Mouse (Mus musculus): ENCODE data around the gene Adtrp.
A peak's percentile ranks its signal among the peaks of the same experiment; 100 is the strongest.

The Adtrp gene

DNA sequence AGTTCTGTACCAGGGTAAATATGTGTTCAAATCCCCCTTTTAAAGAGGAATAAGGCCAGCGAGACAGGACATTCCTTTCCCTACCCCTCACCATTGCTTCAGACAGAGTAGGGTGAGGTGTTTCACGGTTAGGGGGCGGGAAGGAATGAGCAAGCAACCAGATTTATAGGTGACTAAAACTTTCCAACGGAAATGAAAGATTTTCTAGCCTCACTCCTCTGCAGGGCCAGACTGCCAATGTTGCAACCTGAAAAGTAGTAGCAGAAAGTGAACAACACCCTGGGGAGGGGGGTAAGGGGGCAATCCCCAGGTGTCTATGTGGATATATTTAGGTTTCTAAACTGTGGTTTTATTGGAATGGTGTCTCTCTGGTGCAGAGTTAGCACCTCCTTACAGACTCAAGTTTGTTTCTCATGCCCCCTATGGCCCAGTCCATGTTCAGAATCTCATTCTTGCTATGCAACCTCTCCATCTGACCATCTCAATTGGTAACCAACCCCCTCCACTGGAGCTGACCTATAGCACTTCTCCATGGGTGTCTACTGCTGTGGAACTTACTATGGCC, 73.6 kb downstream of the Adtrp start:
- DNase-seq, result no peak

DNA sequence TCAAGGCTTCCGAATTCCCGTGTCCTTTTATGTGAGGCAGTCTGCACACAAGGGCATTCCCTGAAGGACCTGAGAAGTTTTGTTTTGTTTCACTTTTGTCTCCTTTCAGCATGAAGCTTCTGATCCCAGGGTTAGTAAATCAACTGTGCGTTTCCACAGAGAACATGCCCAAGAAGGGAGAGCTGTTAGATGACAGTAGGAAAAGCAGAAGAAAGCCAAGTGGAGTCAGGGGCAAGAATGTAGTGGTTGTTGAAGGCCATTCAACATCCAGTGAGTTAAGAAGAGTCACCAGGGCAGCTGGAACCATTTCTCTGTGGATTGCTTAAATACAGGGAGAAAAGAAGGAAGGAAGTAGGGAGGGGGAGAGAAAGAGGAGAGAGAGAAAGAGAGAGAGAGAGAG, 76.4 kb downstream of the Adtrp start:
- DNase-seq, result no peak

DNA sequence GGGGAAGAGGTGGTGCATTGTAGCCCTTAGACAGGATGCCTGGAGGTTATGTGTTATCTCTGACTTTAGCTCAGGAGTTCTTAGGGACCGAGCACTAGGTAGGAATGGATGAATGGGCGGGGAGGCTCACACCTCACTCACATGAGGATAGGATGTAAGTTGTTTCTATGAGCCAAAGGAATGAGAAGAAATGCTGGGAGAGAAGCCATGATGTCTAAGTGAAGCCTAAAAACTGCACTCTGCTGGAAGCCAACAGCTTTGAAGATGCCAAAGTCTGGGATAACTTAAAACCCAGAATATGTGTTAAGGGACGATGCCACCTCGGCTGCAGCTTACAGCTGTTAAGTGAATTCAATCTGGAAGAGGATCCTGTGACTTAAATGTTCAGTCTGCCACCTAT, 79.5 kb downstream of the Adtrp start:
- DNase-seq, result no peak

DNA sequence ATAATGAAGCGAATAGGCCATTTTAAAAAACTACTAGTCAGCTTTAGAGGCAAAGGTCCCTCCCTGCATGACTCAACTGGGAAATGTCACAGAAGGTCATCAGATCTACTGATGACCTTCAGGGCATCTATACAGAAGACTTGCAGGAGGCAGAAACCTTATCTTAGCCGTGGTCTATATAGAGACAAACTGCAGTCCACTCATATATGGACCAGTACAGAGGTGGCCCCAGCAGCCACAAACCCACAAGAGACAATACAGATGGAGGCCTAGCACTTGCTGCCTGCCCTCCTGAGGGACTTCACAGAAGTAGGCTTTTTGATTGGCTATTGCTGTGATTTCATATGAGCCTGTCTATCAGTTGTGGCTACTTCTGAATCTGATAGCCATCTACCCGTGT, 85.5 kb downstream of the Adtrp start:
- DNase-seq, result no peak

DNA sequence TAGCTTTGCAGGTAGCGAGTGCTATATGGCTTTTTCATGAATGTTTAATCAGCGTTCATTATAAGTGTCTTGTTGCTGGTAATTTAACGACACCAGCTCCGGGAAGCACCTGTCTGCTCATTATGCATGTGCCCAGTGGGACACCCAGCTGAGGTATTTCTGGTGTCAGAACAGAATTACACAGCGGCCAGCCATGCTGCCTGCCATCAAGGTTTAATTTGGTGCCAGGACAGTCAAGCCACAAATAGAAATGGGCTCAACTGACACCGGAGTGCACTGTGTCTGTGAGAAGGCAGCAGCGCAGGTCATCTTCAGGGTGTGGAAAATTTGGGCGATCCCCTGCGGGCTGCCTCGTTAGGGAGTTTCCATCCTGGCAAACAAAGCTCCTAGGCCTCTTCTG, 87.0 kb downstream of the Adtrp start:
- no peak for DNase-seq

DNA sequence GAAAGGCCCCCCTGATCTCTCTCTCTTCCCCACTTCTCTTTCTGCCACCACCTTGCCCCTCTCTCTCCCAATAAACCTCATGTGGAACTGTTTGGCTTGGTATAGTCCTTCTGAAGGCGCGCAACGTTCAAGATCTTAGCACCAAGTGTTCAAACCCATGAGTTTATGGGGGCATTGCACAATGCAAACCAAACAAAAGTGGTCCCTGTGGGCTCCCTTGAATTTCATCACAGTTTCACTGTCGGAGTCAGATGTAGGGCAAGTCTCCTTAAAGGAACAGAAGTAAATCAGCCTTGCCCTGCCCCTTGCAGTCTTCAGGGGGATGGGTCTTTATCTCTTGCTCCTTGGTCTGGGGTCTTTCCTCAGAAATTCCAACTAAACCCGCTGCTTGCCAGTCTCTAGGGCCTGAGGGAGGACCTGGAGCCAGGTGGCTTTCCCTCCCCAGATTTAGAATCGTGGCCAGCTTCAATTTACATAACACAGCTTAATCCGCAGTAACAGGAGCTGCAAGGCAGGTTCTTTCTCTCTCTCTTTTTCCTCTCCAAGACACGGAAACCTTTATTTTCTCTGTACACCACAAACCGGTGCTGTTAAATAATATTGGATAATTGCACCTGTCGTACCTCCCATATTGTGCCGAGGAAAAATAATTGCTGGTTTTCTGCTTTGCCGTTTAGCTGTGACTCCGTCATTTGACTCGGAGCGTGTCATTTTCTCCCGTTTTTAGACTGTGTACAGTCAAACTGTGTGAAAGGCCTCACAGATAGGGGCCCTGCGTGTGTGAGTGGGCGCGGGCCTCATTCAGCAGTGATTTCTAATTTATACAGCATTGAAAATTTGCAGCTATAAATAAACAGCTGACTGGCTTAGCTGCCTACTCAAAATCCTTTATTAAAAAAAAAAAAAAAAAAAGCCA, 88.7 kb downstream of the Adtrp start:
- DNase-seq, result no peak

DNA sequence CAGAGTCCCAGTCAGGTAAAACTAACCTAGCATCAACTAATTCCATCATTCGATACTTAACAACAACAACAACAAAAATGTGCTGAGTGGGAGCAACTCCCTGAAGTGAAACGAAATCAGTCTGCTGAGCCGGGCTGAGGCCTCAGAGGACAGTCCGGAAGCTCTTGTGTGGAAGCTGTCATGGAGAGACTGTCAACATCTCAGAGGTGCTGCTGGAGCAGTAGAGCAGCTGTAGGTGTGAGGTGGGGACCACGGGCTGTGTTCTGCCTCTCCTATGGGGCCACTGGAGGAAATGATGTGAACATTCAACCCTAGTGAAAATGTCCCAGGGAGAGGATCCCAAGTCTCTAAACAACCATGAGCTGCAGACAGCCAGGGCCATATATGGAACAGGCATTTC, 94.4 kb downstream of the Adtrp start:
- DNase-seq, result no peak

DNA sequence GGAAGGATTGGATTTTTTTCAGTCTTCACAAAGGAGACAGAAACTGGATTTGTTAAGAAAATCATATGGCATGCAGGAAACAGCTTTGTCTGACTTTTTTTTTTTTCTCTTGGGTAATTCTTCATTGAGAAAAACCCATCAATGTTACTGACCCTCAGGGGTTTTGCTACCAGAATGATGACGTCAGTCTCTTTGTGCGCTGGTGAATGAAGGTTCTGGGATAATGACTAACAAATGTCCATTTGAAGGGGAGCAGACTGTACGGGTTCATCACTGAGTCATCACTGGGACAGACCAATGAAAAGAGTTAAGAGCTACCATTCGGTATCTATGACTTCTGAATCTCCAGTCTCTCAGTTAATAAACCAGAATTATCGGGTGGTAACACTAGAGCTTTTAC, 97.0 kb downstream of the Adtrp start:
- no peak for DNase-seq

DNA sequence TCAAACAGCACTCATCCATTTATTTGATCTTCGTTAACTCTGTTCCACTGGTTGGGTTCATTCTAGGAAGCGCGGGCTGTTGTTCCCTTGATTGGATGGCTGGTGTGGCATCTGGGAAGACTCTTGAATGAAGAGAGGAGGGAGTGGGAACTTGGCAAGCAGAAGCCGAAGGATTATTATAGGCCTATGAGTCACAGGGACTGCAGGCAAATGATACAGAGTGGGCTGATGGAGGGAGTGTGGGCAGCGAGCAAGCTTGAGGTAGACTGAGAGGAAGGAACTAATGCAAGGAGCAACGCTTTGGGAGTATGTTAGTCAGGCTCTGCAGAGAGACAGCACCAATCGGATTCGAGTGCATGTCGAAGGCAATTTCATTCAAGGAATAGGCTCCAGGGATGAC, 98.6 kb downstream of the Adtrp start:
- no peak for DNase-seq

DNA sequence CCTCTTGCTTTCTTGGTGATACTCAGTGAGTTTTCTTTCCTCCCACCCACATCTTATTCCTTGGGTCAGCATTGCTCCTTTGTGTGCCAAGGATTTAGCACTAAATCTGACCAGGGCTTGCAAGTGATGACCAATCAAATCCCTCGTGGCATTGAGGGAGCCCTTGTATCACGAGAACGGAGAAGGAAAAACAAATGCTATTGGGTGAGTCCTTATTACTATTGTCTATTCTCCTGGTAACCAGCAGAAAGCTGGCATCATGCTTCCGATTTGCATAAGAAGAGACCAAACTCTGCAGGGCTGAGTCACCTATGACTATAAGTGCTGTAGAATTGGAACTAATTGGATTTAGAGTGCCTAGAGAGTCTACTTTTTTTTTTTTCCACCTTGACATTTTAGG, 99.8 kb downstream of the Adtrp start:
- no peak for DNase-seq

DNA sequence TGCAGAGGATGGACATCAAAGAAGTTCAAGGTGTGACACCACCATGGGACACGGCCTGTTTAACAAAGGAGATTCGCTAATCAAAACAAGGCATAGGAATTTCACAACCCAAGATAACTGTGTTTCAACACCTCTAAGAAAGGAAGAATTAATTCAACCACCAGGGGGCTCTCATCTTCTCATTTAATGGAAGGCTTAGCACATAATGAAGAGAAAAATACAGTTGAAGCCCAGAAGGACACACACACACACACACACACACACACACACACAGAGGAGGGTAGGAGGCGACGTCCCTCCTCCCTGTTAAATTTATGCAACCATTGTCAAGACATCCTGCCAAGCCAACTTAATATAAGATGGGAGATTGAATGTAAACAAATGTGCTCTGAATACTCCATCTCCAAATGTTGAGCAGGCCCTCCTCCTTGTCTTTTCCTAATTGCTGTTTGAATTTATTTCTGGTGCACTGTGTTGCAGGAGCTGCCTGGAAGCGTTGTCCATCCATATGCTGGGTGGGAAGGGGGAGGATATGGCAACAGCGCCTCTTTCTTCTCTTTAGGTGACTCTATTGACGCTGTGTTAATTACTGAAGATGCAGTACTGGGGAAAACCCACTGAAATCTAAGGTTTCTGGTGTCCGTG, 100.4 kb downstream of the Adtrp start:
- peak in 1 of 2 experiments; percentile 18 for DNase-seq

DNA sequence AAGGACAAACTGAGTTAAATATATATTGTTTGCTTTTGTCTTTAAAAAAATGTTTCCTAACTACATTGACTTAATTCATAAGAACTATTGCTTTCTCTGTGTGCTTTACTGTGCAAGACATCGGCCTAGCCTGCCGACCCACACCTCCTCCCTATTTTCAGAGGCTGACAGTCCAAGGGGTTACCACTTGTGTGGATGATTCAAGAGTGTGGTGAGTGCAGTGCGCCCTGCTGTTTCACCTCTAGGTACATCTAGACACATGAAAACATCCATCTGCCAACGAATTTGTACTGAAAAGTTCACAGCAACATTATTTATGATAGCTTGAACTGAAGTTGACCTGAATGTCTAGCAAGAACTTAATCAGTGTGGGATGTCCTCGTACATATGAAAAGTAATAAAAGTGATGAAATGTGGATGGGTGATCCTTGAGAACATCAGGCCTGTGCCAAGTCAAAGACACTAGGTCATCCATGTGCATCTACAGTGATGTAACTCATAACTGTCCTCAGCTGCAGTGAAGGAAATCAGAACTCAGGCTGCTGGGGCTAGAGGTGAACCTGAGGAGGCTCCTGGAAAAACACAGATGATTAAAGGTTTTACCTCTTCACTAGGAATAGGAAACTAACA, 106.9 kb downstream of the Adtrp start:
- DNase-seq, result no peak

DNA sequence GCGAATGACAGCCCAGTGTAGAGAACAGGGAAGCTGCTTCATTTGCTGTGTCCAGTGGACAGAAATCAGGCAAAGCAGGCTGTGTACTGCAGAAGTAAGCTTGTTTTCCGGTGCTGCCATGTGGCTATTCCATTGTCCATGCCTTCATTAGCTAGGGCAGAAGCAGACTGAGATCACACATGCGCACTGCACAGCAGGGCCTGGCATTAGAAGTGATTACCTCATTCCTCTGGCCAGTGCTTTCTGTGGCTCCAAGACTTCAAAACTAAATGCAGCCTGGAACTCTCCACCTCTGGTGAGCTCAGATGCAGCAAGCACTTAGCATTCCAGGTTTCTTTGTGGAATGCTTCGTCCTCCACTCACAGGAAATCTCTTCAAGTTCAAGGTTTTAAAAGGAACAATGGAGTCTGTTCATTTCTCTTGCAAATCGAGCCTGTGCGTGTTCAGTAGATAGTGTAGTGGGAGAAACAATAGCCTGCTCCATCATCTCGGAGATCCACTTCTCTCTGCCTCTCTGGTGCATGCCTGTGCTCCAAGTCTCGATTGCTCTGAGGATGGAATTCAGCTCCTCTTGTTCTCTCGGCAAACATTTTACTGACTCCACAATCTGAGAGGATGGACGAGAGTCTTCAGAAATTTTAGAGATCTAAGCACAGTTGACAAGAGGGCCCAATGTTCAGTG, 109.7 kb downstream of the Adtrp start:
- DNase-seq, result peak; percentile 22 to 52

DNA sequence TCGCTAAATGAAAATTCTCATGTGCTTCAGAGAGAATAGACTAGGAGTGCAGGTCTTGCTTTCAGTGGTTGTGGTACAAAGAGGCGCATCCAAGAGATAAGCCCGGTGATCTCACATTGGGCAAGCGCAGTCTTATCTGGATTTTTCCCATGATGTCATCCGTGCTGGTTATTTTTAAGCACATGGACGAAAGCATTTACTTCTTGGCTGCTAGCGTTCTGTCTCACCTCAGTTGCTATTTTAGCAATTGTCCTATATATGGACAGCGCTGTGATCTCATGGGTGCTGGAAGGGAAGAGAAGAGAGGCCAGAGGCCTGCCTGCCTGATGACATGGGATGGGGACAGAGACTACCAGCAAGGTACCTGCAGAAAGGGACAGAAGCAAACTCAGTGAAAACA, 117.8 kb downstream of the Adtrp start:
- DNase-seq, result no peak

DNA sequence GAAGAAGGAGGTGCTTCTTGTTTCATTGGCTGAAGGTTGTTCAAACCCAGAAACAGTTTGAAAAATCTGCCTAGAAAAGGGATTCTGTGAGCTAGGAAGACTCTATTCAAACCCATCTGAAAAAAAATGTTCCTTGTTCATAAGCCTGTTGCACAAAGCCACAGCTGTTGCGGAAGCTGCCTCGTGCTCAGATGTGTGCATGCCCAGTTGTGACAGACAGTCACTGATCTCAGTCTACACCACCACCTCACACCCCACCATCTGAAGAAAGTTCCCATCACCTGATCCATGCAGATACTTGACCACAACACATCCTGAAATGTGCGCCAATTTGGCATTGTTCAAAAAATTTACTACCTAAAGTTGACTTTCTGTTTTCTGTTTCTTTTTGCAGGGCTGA, 119.7 kb downstream of the Adtrp start:
- no peak for DNase-seq

DNA sequence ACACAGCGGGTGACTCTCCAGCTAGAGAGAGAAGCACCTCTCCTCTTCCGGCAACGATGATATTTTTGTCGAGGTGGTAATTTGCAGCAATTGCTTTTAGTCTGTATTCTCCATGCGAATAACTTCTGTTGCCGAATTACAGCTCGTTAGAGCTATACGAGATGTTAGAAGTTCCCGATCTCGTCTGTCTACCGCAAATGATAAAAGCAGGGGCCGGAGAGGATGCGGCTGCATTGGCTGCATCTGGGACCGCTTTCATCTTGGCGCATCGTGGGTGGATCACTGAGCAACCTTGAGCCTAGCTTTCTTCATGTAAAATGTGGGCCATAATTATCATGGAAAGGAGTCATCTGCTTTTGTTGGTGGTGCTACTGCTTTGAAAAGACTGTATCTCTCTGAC, 128.2 kb downstream of the Adtrp start:
- no peak for DNase-seq

DNA sequence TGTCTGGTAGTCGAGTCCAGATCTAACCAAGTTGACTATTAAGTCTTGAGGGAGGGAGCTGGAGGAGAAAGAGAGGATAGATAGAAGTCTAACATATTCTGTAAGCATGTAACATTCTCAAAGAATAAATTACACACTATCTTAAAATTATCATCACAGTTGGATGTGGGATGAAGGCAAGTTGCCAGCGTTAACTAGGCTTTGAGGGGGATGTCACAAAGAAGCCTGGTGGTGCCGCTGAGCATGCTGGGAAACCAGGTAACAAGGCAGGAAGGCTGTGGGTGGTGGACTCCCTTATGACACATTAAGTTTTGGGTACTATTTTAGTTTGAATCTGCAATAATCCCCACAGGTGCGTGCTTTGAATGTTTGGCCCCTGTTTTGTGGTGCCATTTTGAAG, 129.4 kb downstream of the Adtrp start:
- DNase-seq, result no peak

Data from lung, postnatal 4 days (tissue).